Mouse (Mus musculus): ENCODE results near the gene Ell2.
A peak's percentile ranks its signal among the peaks of the same experiment; 100 is the strongest.
"Not testable (repeated sequence)": the region's sequence is repeated elsewhere in the genome, so short reads cannot be mapped to it uniquely, and the experiment has no call there.

Gene Ell2

GRCm38 (mm10) chr13:75706457-75706856 lies at the start of gene Ell2:
Ell2 (plus strand) TSS chr13:75706757.
- no peak for DNase-seq

GRCm38 (mm10) chr13:75685438-75685837 lies 21.1 kb upstream of the Ell2 start:
- DNase-seq = no peak

GRCm38 (mm10) chr13:75686995-75687394 lies 19.6 kb upstream of the Ell2 start:
- DNase-seq = no peak

- DNase-seq = no peak
Measured at GRCm38 (mm10) chr13:75691625-75692024, 14.9 kb upstream of the Ell2 start.

- no peak for DNase-seq
Measured at GRCm38 (mm10) chr13:75693081-75693480, 13.5 kb upstream of the Ell2 start.

- DNase-seq = no peak
Measured at GRCm38 (mm10) chr13:75702814-75703213, 3.7 kb upstream of the Ell2 start.

- DNase-seq = peak; percentile 100
Measured at GRCm38 (mm10) chr13:75706882-75707816, 592 bp downstream of the Ell2 start.

- DNase-seq = peak; percentile 96
Measured at GRCm38 (mm10) chr13:75707821-75708636, 1.5 kb downstream of the Ell2 start.

- DNase-seq = no peak
Measured at GRCm38 (mm10) chr13:75708637-75709002, 2.1 kb downstream of the Ell2 start.

GRCm38 (mm10) chr13:75709026-75709778 lies 2.6 kb downstream of the Ell2 start:
- DNase-seq = no peak

- DNase-seq = no peak
Measured at GRCm38 (mm10) chr13:75710152-75710551, 3.6 kb downstream of the Ell2 start.

GRCm38 (mm10) chr13:75711517-75711916 lies 5.0 kb downstream of the Ell2 start:
- DNase-seq = not testable (repeated sequence)

- DNase-seq = not testable (repeated sequence)
Measured at GRCm38 (mm10) chr13:75712544-75712943, 6.0 kb downstream of the Ell2 start.

- no peak for DNase-seq
Measured at GRCm38 (mm10) chr13:75714407-75714806, 7.8 kb downstream of the Ell2 start.

GRCm38 (mm10) chr13:75717638-75718302 lies 11.2 kb downstream of the Ell2 start:
- DNase-seq = no peak

GRCm38 (mm10) chr13:75718376-75718775 lies 11.8 kb downstream of the Ell2 start:
- no peak for DNase-seq

GRCm38 (mm10) chr13:75719645-75720044 lies 13.1 kb downstream of the Ell2 start:
- DNase-seq = no peak

- DNase-seq = peak; percentile 43
Measured at GRCm38 (mm10) chr13:75726569-75727373, 20.2 kb downstream of the Ell2 start.

- no peak for DNase-seq
Measured at GRCm38 (mm10) chr13:75727932-75728331, 21.4 kb downstream of the Ell2 start.

GRCm38 (mm10) chr13:75729834-75730233 lies 23.3 kb downstream of the Ell2 start:
- DNase-seq = no peak

- no peak for DNase-seq
Measured at GRCm38 (mm10) chr13:75730717-75731116, 24.2 kb downstream of the Ell2 start.
